Mouse (Mus musculus) hindbrain, embryonic 13.5 days (tissue): ENCODE measurements around the gene Rnf169. TPM values are rescaled to one million over a fixed set of nuclear protein-coding genes. Genes with fewer than 3 reads are reported as not detected.

Experiments used
- ATAC-seq: fragments of 200-750 bp; cut with Nextera tagmentation; 2 replicates; pipeline ENCODE4 v1.8.0; 2017; ENCODE audit warnings: moderate TSS enrichment; ENCODE audit not compliant: low FRiP score
- H3K27ac ChIP-seq: fragments of 300-500 bp; sonication (generic); 2 replicates; pipeline ENCODE4 v1.5.1; 2015; ENCODE audit warnings: inconsistent platforms, mild to moderate bottlenecking, moderate library complexity
- H3K27me3 ChIP-seq: fragments of 300-500 bp; sonication (generic); 2 replicates; pipeline ENCODE4 v1.6.1; 2015; ENCODE audit warnings: mild to moderate bottlenecking, inconsistent platforms
- H3K36me3 ChIP-seq: fragments of 300-500 bp; sonication (generic); 2 replicates; pipeline ENCODE4 v1.6.1; 2015; ENCODE audit warnings: mild to moderate bottlenecking, inconsistent platforms
- H3K4me1 ChIP-seq: fragments of 300-500 bp; sonication (generic); replicated peaks from 2 replicates; pipeline ENCODE4 v1.6.1; 2015; ENCODE audit warnings: inconsistent platforms
- H3K4me2 ChIP-seq: fragments of 300-500 bp; sonication (generic); 2 replicates; pipeline ENCODE4 v1.6.1; 2015; ENCODE audit warnings: inconsistent platforms, mild to moderate bottlenecking, moderate library complexity
- H3K4me3 ChIP-seq: fragments of 300-500 bp; sonication (generic); 2 replicates; pipeline ENCODE4 v1.5.1; 2015; ENCODE audit warnings: mild to moderate bottlenecking, inconsistent platforms
- H3K9ac ChIP-seq: fragments of 300-500 bp; sonication (generic); 2 replicates; pipeline ENCODE4 v1.6.1; 2015; ENCODE audit warnings: mild to moderate bottlenecking, inconsistent platforms
- H3K9me3 ChIP-seq: fragments of 300-500 bp; sonication (generic); 2 replicates; pipeline ENCODE4 v1.6.1; 2016; ENCODE audit warnings: inconsistent platforms
- WGBS: fragments of 180-500 bp; shearing (Covaris S2); methylation state at CpG from one replicate; pipeline ENCODE4 v1.1.7; 2015; 5-methylcytosine and 5-hydroxymethylcytosine counted together
- polyA plus RNA-seq: library from polyadenylated mRNA; unstranded; fragments of >200 nt; fragmentation: Nextera tagmentation; extraction: Ambion mirVana; gene quantifications from 2 replicates; pipeline ENCODE4 v1.2.1, GENCODE M21; 2015

The Rnf169 gene
- polyA plus RNA-seq, 1 experiment from 2014 or later: 4.5 TPM

DNA sequence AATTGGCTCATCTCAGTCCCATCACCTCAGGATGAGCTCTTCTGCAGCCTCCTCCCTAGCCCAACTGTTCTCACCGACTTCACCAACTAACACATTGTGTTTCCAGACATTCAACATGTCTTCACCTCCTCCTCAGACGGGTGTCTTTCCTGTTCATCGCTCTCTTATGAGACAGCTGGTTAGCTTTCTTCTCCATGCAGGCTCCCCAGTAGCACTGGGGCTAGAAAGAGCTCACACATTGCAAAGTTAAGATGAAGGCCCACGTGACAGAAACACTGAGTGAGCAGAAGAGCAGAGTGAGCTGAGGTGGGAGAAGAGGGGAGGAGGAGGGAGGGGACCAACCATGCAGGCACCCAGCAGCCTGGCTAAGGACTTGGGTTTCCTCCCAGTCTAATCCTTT lies 78.0 kb downstream of the Rnf169 start:
- Histone ChIP-seq H3K27ac (no peak overlapping the region), H3K4me1 (no peaks in the 10 kb centered on the region), H3K36me3 (no peaks in the 10 kb centered on the region), H3K9ac (no peak overlapping the region), H3K4me2 (no peak overlapping the region), H3K27me3 (no peaks in the 10 kb centered on the region), H3K9me3 (no peaks in the 10 kb centered on the region), H3K4me3 (no peak overlapping the region)
- no peak for ATAC-seq
- 68% methylated on average over 4 of the region's 4 CpGs for WGBS

DNA sequence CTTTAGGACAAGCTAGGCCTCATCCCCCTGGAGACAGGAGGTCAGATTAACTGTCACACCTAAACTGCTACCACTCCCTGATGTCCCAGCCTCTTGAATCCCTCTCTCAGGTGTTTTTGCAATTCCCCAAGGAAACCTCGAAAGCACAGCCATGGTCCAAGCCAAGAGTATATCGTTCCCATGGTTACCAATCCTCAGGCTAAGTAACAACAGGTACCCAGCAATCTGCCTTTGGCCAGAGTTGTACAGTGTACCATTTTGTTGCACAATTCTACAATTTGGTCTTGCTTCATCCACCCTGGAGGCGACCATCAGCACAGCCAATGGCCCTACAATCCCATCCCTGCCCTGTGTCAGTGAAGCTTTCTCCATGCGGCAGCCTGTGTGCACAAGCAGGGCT lies 83.3 kb downstream of the Rnf169 start:
- 86% methylated on average over 4 of the region's 4 CpGs for WGBS
- H3K9me3 ChIP-seq: no peaks in the 10 kb centered on the region
- peaks cover 25% of the 10 kb centered on the region; the same call in 1 of the 2 replicates for H3K4me1 ChIP-seq
- H3K4me2 ChIP-seq: no peak overlapping the region
- no peak overlapping the region for H3K4me3 ChIP-seq
- no peak for ATAC-seq
- no peaks in the 10 kb centered on the region for H3K36me3 ChIP-seq
- no peak overlapping the region for H3K9ac ChIP-seq
- H3K27ac ChIP-seq: no peak overlapping the region
- no peaks in the 10 kb centered on the region for H3K27me3 ChIP-seq

DNA sequence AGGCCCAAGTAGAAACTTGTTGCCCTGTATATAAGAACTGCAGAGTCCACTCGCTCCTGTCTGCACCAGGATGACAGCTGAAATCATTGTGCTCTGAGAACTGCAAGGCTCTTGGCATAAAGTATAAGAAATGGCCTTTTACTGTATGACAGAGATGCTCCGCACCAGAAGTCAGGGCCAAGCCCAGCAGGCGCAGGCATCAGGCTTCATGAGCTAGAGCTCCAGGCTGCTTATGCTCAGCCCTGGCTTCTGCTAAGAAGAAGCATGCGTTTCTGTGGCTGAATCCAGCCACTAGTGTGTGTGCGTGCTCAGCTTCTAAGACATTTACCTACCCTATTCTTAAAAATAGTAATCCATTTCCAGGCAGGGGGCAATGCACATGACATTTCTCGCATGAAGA lies 85.8 kb downstream of the Rnf169 start:
- Histone ChIP-seq H3K9me3 (no peaks in the 10 kb centered on the region), H3K4me1 (peaks cover 27% of the 10 kb centered on the region), H3K4me2 (no peak overlapping the region), H3K36me3 (no peaks in the 10 kb centered on the region), H3K9ac (no peak overlapping the region), H3K27ac (0 out of 2 replicates have a peak overlapping the region, but pooled peaks have one; percentile 30), H3K4me3 (no peak overlapping the region), H3K27me3 (no peaks in the 10 kb centered on the region)
- WGBS: 78% methylated on average over 6 of the region's 6 CpGs
- no peak for ATAC-seq

DNA sequence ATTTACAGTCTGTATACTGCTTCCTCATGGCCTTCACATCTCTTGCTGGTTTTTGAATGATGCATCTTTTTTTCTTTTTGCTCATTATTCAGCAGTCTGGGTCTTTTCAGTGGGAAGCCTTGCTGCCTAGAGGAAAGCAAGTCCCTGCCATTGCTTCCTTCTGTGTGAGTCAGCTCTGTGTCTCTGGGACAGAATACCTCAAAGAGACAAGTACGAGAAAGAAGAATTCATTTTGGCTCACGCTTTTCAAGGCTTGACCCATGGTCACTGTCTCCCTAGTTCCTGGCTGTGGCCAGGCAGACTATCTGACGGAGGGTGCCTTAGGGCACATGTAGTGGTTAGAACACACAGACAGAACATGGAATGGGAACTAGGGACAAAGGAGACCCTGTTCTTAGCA lies 86.3 kb downstream of the Rnf169 start:
- H3K4me2 ChIP-seq: no peak overlapping the region
- WGBS: 82% methylated on average over 3 of the region's 3 CpGs
- H3K4me1 ChIP-seq: peaks cover 31% of the 10 kb centered on the region
- no peak overlapping the region for H3K27ac ChIP-seq
- no peaks in the 10 kb centered on the region for H3K36me3 ChIP-seq
- ATAC-seq: no peak
- H3K27me3 ChIP-seq: no peaks in the 10 kb centered on the region
- H3K4me3 ChIP-seq: no peak overlapping the region
- no peaks in the 10 kb centered on the region for H3K9me3 ChIP-seq
- no peak overlapping the region for H3K9ac ChIP-seq

DNA sequence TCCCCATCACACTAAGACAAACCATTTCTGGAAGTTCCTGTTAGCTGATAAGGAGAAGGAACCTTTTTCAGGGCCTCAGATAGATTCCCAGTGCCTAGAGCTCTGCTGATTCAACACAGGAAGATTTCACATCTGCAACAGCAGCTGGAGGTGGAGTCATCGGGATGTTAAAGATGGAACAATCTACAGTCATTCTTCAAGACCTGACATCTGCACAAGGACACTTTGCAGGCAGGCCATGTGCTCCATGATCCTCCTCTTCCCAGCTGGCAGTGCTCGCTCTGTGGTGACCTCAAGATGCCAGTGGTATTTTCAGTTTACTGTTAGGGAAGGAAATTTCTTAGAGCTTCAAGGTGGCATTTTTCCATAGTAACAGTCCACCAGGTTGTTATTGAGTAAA lies 87.9 kb downstream of the Rnf169 start:
- Histone ChIP-seq H3K9ac (no peak overlapping the region), H3K4me1 (peaks cover 31% of the 10 kb centered on the region), H3K36me3 (no peaks in the 10 kb centered on the region), H3K4me3 (no peak overlapping the region), H3K27me3 (no peaks in the 10 kb centered on the region), H3K27ac (no peak overlapping the region), H3K9me3 (no peaks in the 10 kb centered on the region), H3K4me2 (no peak overlapping the region)
- 85% methylated on average over 2 of the region's 2 CpGs for WGBS
- ATAC-seq: no peak

DNA sequence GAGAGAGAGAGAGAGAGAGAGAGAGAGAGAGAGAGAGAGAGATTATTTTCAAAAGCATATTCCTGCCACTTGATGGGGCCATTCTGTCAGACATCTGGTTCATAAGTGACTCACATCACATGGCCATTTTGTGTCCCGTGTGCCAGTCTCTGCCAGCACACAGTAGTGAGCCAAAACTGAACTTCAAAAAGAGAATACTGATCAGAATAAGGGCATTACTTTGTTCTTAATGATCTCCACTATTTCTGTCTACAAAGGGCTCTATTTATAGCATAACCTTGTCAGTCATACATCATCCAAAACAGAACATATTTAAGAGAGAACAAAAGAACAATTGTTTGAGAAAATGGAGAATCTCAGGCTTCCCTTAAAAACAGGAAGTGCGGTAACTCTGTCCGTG lies 88.8 kb downstream of the Rnf169 start:
- H3K4me3 ChIP-seq: no peak overlapping the region
- no peaks in the 10 kb centered on the region for H3K27me3 ChIP-seq
- no peaks in the 10 kb centered on the region for H3K36me3 ChIP-seq
- no peak overlapping the region for H3K4me2 ChIP-seq
- peaks cover 31% of the 10 kb centered on the region for H3K4me1 ChIP-seq
- 79% methylated on average over 3 of the region's 3 CpGs for WGBS
- H3K9me3 ChIP-seq: no peaks in the 10 kb centered on the region
- ATAC-seq: no peak
- no peak overlapping the region for H3K27ac ChIP-seq
- no peak overlapping the region for H3K9ac ChIP-seq

DNA sequence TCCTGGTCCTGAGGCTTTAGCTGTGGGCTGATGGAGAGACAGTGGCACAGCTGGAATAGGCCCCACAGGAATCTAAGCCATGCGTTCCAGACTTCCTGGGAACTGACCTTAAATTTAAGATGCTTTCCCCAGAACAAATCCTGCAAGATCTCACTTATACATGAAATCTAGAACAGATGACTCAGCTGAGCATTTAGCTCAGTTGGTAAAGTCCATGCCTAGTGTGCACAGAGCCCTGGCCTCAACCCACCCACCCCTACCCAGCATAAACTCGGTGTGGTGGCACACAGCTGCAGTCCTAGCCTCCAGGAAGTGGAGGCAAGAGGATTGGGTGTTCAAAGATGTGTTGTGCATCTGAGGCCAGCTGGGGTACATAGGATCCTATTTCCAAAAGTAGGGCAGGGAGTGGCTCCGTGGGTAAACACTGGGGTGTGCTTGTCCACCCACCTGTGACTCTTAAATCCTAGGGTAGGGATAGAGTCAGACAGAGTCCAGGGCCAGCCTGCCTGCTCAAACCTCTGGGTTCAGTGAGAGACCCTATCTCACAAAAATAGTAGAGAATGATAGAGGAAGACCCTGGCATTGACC lies 90.0 kb downstream of the Rnf169 start:
- H3K4me3 ChIP-seq: no peak overlapping the region
- H3K4me1 ChIP-seq: peaks cover 30% of the 10 kb centered on the region
- ATAC-seq: no peak
- H3K27ac ChIP-seq: no peak overlapping the region
- H3K4me2 ChIP-seq: no peak overlapping the region
- WGBS: 72% methylated on average over 3 of the region's 3 CpGs
- H3K9ac ChIP-seq: no peak overlapping the region
- H3K9me3 ChIP-seq: no peaks in the 10 kb centered on the region
- no peaks in the 10 kb centered on the region for H3K27me3 ChIP-seq
- H3K36me3 ChIP-seq: no peaks in the 10 kb centered on the region

DNA sequence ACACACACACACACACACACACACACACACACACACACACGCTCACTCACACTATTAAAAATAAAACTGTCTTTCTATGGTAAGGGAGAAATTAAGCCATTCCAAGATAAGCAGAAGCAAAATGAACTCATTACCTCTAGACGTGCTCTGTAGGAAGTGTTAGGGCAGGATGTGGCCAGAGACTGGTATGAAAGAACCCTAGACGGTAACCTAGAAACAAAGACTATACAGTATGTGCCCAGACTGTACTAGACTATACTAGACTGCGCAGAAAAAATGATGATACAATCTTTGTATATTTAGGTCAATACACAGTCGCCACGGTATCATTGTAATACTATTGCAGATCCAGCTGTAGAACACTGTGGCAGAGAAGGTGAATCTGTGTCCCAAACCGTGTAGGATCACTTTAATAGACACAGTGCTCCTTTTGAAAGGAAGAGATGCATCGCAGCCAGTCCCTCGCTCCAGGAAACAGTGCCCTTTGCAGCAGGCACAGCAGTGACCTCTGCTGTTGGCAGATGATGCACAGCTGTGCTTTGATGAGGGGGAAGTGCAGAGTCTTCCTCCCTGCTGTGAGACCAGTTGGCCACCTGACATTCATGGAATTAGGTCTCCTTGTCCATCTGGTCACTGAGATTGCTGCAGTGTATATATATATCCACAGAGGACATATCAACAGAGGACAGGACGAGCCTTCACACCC lies 90.9 kb downstream of the Rnf169 start:
- no peaks in the 10 kb centered on the region for H3K9me3 ChIP-seq
- H3K4me3 ChIP-seq: no peak overlapping the region
- H3K9ac ChIP-seq: no peak overlapping the region
- H3K27ac ChIP-seq: no peak overlapping the region
- no peaks in the 10 kb centered on the region for H3K27me3 ChIP-seq
- no peak for ATAC-seq
- H3K4me1 ChIP-seq: peaks cover 21% of the 10 kb centered on the region
- no peak overlapping the region for H3K4me2 ChIP-seq
- whole genome bisulfite sequencing: 42% methylated on average over 10 of the region's 10 CpGs
- no peaks in the 10 kb centered on the region for H3K36me3 ChIP-seq

DNA sequence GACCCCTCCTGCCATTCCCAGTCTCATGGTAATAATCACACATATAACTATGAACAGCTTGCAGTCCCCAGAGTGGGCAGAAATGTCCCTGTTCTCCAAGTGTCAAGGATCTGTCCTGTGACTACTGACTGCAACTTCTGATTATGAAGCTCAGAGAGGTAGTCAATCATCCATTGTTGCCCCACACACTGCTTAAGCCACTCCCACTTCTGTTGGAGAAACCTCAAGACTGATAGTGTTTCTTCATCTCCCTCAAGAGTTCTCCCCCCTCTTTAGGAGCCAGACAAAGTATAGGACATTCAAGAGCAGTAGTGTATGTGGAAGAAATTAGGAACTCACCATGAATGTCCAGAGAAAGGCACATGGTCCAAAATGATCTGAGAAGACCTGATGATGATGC lies 92.5 kb downstream of the Rnf169 start:
- Histone ChIP-seq H3K4me3 (no peak overlapping the region), H3K27me3 (no peaks in the 10 kb centered on the region), H3K4me1 (peaks cover 12% of the 10 kb centered on the region), H3K9ac (no peak overlapping the region), H3K4me2 (no peak overlapping the region), H3K27ac (no peak overlapping the region), H3K9me3 (no peaks in the 10 kb centered on the region), H3K36me3 (no peaks in the 10 kb centered on the region)
- no peak for ATAC-seq

DNA sequence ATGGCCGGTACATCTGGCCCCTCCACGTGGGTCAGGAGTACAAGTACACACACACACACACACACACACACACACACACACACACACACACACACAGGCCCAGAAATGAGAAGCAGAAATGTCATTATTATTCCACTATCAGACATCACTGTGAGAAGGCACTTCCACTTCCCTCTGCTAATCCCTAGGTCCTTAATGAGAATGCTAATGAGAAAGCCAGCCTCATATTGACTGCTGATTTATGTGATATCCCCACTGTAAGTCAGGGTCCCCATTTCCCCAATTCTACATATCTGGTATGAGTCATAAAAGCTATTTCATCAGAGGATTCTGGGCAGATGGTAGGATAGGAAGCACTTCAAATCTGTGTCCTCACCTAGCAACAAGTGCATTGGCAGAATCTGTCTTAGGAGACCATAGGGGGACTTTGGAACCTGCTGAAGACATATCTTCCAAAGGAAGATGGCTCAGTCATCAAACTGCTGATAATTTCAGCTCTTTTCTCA lies 93.0 kb downstream of the Rnf169 start:
- Histone ChIP-seq H3K4me3 (no peak overlapping the region), H3K9me3 (no peaks in the 10 kb centered on the region), H3K9ac (no peak overlapping the region), H3K27ac (no peak overlapping the region), H3K27me3 (no peaks in the 10 kb centered on the region), H3K4me2 (no peak overlapping the region), H3K36me3 (no peaks in the 10 kb centered on the region), H3K4me1 (peaks cover 12% of the 10 kb centered on the region)
- WGBS: 73% methylated on average over 2 of the region's 2 CpGs
- no peak for ATAC-seq

DNA sequence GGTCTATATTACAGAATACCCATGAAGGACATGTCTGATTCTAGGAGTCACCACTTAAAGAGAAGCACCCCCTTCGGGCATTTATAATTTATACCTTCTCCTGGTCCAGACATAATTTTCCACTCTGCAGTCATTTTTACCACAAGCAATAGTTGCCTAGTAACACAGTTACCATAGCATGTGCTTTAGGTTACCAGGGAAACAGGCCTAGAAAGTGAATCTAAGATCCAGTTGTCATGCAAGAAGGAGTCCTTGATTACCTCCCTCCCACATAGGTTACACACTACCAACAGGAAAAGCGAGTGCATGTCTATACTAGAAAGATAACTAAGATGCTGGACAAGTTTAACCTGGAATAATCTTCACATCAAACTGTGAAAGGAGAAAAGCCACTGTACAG lies 102.0 kb downstream of the Rnf169 start:
- WGBS: 64% methylated on average over 2 of the region's 2 CpGs
- H3K4me2 ChIP-seq: no peak overlapping the region
- ATAC-seq: no peak
- no peak overlapping the region for H3K27ac ChIP-seq
- H3K4me3 ChIP-seq: no peak overlapping the region
- no peak overlapping the region for H3K9ac ChIP-seq
- no peaks in the 10 kb centered on the region for H3K36me3 ChIP-seq
- H3K9me3 ChIP-seq: no peaks in the 10 kb centered on the region
- H3K4me1 ChIP-seq: peaks cover 5% of the 10 kb centered on the region
- H3K27me3 ChIP-seq: no peaks in the 10 kb centered on the region

DNA sequence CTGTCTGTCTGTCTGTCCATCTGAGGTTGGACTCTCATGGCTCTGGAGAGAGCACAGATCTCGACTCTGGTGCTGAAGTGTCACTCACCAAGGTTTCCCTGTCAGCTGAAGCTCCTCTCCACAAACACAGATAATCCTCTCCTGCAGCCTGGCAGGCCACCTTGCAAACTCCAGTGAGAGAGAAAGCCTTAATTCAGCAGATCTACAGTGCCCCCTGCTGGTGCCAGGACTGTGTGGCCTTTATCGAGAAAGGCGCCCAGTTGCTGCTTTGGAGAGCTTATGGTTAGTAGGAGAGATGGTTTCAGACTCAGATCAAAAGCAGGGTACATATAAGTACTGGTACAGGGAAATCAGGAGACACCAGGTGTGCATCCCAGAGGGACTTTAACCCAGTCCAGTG lies 103.9 kb downstream of the Rnf169 start:
- H3K27me3 ChIP-seq: no peaks in the 10 kb centered on the region
- H3K4me2 ChIP-seq: no peak overlapping the region
- peak; percentile 57 for ATAC-seq
- no peaks in the 10 kb centered on the region for H3K36me3 ChIP-seq
- H3K9me3 ChIP-seq: no peaks in the 10 kb centered on the region
- WGBS: 5% methylated on average over 3 of the region's 3 CpGs
- H3K27ac ChIP-seq: no peak overlapping the region
- H3K4me1 ChIP-seq: peaks cover 5% of the 10 kb centered on the region
- H3K4me3 ChIP-seq: no peak overlapping the region
- H3K9ac ChIP-seq: no peak overlapping the region

DNA sequence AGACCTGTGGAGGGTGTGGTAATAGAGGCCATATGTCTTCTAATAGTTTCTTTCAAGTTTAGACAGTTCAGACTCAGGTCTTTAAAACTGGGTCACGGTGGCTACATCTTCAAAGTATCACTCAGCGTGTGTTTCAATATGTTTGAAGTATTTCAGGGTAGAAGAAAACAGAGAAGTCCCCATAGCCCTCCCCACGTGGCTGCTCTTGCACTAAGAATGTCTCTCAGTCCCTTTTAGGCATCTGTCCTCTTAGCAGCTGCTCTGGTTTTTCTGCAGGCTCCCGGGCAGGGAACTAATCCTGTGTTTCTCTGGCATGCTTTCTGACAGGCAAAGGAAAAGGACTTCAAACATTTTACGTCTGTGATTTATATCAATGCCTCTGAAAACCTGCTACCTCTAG lies 104.4 kb downstream of the Rnf169 start:
- Histone ChIP-seq H3K27me3 (no peaks in the 10 kb centered on the region), H3K9me3 (no peaks in the 10 kb centered on the region), H3K4me1 (peaks cover 5% of the 10 kb centered on the region), H3K4me2 (no peak overlapping the region), H3K27ac (no peak overlapping the region), H3K36me3 (no peaks in the 10 kb centered on the region), H3K9ac (no peak overlapping the region), H3K4me3 (no peak overlapping the region)
- WGBS: 59% methylated on average over 5 of the region's 5 CpGs
- ATAC-seq: no peak
